Mouse (Mus musculus): ENCODE results near the gene Proz. TPM values are rescaled to one million over a fixed set of nuclear protein-coding genes. Genes with fewer than 3 reads are reported as not detected.

Proz gene
- total RNA-seq, 4 experiments from 2014 or later = not detected

- DNase-seq (ENCODE audit: low spot score) = no peak
Measured at GRCm38 (mm10) chr8:13105908-13106551, 45.3 kb downstream of the Proz start.

- DNase-seq (ENCODE audit: low spot score) = no peak
Measured at GRCm38 (mm10) chr8:13107990-13108638, 47.4 kb downstream of the Proz start.

- DNase-seq (ENCODE audit: low spot score) = no peak
Measured at GRCm38 (mm10) chr8:13108967-13109366, 48.3 kb downstream of the Proz start.

DNA sequence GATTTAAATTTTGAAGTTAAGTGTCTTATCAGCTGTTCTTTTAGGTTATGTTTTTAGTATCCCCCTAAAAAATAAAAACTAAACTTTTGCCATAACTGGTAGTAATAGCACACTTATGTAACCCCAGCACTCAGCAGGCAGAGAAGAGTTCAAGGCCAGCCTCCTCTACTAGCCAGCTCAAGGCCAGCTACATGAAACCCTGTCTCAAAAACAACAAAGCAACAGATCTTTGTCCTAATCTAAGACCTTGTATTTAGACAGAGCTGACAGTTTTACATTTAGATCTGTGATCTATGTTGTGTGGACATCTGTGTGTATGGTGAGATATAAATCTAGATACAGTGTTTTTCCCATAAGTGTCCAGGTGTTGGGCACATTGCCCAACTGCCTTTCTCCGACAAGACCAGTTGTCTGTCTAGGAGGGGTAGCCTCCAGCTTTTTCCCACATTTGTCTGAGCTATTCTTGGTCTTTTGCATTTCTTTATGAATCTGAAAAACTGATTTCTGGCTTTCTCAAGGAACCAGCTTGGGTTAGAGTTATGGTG lies 48.8 kb downstream of the Proz start:
- DNase-seq (ENCODE audit: low spot score) = no peak

DNA sequence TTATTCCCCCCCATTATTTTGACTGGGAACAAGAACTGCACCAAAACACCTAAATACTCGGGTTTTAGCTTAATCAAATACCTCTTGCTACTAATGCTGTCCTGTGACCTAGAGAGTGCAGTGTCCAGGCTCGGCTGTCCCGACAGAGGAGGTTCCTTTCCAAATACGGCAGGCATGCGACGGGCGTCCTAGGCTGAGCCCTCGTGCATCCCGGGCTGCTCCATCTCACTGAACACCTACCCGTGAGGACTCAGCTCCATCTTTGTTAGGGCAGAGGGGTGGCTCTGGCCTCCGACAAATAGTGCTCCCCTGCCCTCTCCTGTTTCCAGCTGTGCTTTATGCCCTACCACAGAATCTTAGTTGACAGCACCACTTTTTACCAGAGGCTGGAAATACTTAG lies 51.2 kb downstream of the Proz start:
- DNase-seq (ENCODE audit: low spot score) = no peak

DNA sequence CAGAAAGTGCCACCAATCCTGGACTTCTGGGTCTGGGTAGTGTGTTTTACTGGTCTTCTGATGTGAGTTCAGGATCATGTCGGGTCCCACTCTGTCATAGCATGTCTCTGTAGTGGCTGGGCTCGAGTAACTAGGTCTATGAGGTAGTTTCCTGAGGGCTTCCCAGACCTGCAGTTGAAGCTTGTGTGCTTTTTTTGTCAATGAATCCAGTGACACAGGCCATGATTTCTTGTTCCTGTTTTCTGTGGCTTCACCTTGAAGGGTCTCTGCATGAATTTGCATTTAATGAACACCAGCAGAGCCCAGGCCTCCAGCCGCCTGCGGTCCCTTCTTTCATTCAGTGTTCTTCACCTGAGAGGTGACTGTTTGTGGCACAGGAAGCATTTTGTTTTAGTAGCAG lies 52.5 kb downstream of the Proz start:
- DNase-seq (ENCODE audit: low spot score) = no peak

GRCm38 (mm10) chr8:13117096-13117495 lies 56.4 kb downstream of the Proz start:
- no peak for DNase-seq (ENCODE audit: low spot score)

DNA sequence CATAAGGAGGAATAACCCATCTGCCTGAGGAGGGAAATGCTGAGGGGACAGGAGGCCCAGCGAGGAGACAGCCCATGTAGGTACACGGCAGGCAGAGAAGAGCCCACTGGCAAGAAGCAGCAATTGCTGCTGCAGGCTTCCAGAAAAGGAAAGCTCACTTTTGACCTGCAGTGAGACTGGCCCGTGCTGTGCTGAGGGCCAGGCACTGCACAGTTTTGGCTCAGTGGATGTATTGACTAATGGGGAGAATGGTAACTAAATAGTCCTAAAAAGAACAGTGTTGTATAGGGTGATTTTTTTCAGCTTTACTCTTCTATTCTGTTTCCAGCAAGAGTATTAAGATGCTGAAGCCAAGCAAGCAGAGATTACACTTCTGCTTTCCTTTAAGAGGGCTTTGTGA lies 57.8 kb downstream of the Proz start:
- DNase-seq (ENCODE audit: low spot score) = no peak

DNA sequence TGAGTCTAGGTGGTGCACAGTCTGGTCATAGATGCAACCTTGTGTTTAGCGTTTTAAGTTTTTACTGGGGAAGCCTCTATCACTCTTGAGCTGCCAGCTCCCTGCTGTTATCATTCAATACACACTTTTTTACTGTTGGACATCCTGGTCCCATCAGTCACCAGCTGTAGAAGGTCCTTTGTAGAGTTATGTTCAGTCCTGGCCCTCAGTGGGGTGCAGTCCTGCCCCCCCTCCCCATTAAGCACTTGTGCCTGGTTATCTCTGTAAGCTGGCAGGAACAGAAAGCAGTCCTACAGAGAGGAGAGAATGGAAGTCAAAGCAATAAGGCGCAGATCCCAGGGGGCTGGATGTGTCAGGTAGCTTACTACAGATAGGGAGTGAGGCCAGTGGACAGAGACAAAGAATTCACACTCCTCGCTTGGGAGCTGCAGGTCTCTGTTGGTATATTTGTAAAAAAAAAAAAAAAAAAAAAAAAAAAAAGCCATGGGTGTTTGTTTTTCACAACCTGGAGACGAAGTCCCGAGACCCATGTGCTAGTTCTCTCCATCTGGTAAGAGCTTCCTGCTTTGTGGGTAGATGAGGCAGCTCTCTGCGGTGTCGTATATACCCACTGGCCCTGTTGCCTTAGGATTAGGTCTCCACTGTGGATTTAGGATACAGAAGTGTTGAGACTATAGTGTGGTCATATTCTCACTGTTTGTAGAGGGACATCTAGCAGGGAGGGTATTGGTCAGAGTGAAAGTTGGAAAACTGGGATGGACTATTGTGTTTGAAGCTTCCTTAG lies 60.4 kb downstream of the Proz start:
- DNase-seq (ENCODE audit: low spot score) = no peak

DNA sequence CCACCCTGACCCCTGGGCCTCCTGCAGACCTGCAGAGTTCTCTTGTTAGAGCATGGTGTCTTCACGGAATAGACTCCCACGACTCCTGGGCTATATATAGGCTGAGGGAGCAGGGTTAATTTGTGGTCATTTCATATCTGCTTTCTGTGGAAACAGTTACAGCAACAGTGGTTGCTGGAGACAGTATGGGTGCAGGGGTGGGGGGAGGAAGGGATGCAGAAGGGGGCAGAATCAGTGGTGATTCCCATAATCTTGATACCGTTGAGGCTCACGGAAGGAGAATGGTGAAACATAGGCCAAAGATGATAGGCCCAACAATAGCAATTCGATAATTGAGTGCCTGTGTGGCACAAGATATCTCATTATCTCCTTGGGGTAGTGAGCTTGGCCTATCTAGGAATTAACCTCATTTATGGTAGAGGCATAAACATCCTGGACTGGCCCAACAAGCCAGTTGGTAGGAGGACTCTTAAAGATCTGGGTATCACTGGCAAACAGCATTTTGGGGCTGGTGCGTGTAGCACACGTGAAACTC lies 62.2 kb downstream of the Proz start:
- DNase-seq (ENCODE audit: low spot score) = no peak

- DNase-seq (ENCODE audit: low spot score) = no peak
Measured at GRCm38 (mm10) chr8:13124897-13125296, 64.2 kb downstream of the Proz start.

Other genes with a start within 250 kb of the Proz start
- 10 to 100 TPM; 55.6 to 85.0 (median 65.1) TPM for gene Mcf2l, start 187.1 kb upstream of the Proz start, total RNA-seq (2022)
- 1 to 10 TPM in 1 of 4 experiments, under 1 TPM in 2, not detected in 1; 0.22 to 2.2 (median 0.31) TPM for gene F7, start 34.9 kb upstream of the Proz start, total RNA-seq (2022)
- gene F10, start 23.6 kb upstream of the Proz start, total RNA-seq (2022) = 1 to 10 TPM in 1 of 4 experiments, under 1 TPM in 3; 0.35 to 5.7 (median 0.47) TPM
- 1 to 10 TPM; 8.4 to 9.7 (median 9.4) TPM for gene Pcid2, start 44.5 kb downstream of the Proz start, total RNA-seq (2022)
- 10 to 100 TPM; 75.8 to 84.1 (median 80.2) TPM for gene Cul4a, start 44.7 kb downstream of the Proz start, total RNA-seq (2022)
- gene Lamp1, start 98.2 kb downstream of the Proz start, total RNA-seq (2022) = 100 to 1,000 TPM; 413 to 443 (median 429) TPM
- 1 to 10 TPM; 3.7 to 6.6 (median 4.6) TPM for gene Grtp1, start 139.7 kb downstream of the Proz start, total RNA-seq (2022)
- 100 to 1,000 TPM; 586 to 686 (median 600) TPM for gene Adprhl1, start 193.2 kb downstream of the Proz start, total RNA-seq (2022)
- gene Dcun1d2, start 227.2 kb downstream of the Proz start, total RNA-seq (2022) = 10 to 100 TPM; 67.1 to 79.4 (median 73.3) TPM
- 10 to 100 TPM; 28.3 to 38.8 (median 33.8) TPM for gene Tmco3, start 227.3 kb downstream of the Proz start, total RNA-seq (2022)

Measured in heart, adult 8-10 months (tissue).